Mouse (Mus musculus) gastrocnemius, postnatal 10 days (tissue): ENCODE results near the gene Ppp1r12c. TPM values are rescaled to one million over a fixed set of nuclear protein-coding genes. Genes with fewer than 3 reads are reported as not detected.
"Not testable (repeated sequence)": the region's sequence is repeated elsewhere in the genome, so short reads cannot be mapped to it uniquely, and the experiment has no call there.

Source experiments
- DNase-seq: peaks from one replicate; pipeline ENCODE4 v3.0.0; 2021; ENCODE audit warnings: mixed read lengths
- long read RNA-seq, 2 experiments: library from polyadenylated mRNA; stranded (forward); transcript quantifications; one replicate each; pipeline ENCODE4 v2.0.0; 2021
- total RNA-seq, 2 experiments: library from RNA; stranded (reverse); gene quantifications; 2 replicates each; pipeline ENCODE4 v1.2.3; 2021

Ppp1r12c gene
- 10 to 100 TPM; 37.9 to 52.6 TPM for total RNA-seq
- long read RNA-seq, experiment 1, transcript Ppp1r12c-202 (22 exons, 2,667 nt), result minor isoform, 17 of 108 reads
- long read RNA-seq, experiment 1, transcript Ppp1r12c-201 (22 exons, 2,983 nt), result major isoform, 54 of 108 reads
- long read RNA-seq, experiment 1, partial matches to known transcripts, result 12 of 108 reads
- long read RNA-seq, experiment 1, other reads (novel, unspliced or antisense), result 25 of 108 reads
- long read RNA-seq, experiment 2, transcript Ppp1r12c-202 (22 exons, 2,667 nt), result minor isoform, 11 of 72 reads
- long read RNA-seq, experiment 2, transcript Ppp1r12c-201 (22 exons, 2,983 nt), result major isoform, 43 of 72 reads
- long read RNA-seq, experiment 2, partial matches to known transcripts, result 4 of 72 reads
- long read RNA-seq, experiment 2, other reads (novel, unspliced or antisense), result 14 of 72 reads

DNA sequence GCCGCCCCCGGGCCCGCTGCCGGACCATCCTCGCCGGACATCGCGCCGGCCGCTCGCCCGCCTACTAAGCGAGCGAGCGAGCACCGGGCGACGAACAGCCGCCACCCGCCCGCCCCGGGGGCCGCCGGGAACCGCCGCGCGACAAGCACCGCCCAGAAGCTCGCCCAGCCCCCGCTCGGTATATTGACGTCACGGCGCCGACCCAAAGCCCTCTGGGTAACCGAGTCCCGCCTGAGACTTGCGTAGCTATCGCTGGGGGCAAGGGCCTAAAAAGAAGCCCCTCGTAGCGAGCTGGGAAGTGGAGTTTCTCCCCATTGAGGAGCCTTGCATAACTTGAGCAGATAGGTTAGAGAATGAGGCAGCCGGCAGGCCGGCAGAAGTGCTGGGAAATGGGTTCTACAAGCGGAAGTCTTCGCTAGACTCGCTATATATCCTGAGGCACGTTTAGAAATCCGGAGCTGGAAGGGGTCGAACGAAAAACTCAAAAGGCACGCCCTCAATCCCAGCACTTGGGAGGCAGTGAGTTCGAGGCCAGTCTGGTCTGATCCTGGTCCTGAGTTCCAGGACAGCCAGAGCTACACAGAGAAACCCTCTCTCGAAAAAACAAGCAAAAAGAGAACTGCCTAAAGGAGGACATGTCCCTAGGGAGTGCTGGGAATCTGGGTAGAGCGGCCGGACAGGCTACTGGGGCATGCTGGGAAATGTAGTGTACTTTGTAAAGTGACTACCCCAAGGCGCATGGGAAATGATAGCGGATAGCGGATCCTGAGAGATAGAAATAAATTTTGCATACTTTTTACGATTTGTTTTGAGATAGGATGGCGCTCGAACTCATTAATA lies at the start of gene Ppp1r12c:
Gene Ppp1r12c, minus strand, starts transcription at position 123 of the 840 bp plus-strand sequence.
- peak; percentile 96 for DNase-seq

DNA sequence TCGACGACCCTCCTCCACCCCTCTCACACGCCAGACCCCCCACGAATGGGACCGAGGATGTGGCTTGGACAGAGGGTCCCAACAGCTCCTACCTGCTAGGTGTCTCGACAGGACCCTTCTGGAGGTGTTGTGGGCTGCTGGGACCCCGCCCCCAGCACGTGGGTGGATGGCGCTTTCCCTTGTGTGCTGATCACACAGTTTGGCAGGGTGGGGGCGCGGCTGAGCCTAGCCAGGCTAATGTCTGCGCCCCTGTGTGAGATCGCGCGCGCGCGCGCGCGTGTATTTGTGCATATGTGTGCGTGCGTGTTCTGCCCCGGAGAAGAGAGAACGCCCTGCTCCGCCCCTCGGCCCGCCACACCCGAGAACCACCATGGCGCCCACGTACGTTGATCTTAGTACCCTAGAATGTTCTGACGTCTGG lies 45.8 kb upstream of the Ppp1r12c start, which contains the start of gene Syt5:
Gene Syt5, minus strand, starts transcription at position 321 of the 421 bp plus-strand sequence.
- DNase-seq, result no peak

DNA sequence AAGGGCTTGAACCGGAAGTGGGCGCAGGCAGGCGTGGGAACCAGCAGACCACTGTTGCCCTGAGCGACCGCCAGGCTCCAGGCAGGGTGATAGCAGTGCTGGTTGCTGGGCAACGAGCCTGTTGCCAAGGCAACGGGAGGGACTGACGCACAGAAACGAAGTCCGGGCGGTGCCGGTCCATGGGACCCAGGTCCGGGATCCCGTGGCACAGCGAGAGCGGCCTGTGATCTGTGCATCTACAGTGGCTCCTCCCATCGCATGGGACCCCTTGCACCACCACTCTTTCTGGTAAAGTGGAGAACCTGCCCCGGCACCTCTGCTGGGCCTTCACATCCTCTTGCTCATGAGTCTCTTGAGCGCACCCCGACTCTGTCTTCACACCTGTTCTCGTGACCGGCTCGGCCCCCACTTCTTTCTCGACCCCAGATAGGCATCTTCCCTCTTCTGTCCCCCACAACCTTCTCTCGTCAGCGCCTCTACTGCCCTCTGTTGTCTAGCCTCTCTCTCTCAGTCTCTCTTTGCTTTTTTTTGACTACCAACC lies 45.2 kb upstream of the Ppp1r12c start:
- peak; percentile 41 for DNase-seq

DNA sequence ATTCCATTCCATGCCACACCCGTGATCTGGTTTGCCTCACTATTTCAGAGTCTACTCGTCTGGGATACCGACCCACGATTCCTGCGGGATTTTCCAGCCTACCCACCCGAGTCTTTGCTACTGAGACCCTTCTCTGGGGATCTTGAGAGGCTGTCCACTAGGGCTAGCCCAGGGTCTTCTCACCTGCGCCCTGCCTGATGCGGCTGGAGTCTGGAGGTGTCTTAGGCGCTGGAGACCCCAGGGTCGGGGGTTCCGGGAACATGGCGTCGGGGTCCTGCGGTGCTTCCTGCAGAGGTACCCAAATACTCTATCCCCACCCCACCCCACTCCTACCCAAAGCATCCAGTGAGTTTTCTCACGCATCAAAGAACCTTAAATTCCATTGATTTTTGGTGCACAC lies 44.6 kb upstream of the Ppp1r12c start:
- no peak for DNase-seq

DNA sequence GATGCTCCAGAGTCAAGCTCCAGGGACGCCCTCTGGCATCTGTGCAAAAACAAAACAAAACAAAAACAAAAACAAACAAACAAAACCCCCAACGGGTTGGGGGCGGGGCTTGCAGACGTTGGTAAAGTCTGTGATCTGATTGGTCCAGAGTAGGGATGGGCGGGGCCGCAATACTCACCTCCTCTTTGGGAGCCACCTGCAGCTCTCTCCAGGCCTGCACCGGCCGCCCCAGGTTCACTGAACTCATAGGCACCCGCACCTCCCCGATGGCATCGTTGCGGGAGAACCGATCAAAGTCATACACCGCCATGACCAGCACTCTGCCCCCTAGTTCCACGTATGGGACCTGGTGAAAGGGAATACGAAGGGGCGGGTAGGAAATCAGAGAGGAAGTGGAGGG lies 40.5 kb upstream of the Ppp1r12c start:
- no peak for DNase-seq

DNA sequence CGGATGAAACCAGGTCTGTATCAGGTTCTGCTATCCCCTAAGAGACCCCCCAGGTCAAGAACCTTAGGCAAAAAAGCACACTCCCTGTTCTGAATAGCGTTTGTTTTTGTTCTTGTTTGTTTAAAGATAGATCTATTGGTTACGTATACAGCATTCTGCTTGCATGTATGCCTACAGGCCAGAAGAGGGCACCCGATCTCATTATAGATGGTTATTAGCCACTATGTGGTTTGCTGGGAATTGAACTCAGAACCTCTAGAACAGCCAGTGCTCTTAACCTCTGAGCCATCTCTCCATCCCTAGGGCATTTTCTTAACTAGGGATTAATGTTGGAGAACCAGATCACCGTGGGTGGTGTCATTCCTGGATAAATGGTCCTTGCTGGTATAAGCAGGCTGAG lies 39.9 kb upstream of the Ppp1r12c start:
- no peak for DNase-seq

DNA sequence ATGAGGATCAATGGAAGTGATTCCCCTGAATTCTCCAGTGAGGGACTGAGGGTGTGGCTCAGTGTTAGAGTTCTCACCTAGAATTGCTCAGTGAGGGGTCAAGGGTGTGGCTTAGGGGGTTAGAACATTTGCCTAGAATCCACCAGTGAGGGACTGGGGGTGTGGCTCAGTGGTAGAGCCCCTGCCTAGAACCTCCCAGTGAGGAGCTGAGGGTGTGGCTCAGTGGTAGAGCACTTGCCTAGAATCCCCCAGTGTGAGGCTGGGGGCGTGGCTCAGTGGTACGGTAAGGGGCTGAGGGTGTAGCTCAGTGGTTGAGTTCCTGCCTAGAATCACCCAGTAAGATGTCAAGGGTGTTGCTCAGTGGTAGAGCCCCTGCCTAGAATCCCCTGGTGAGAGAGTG lies 37.5 kb upstream of the Ppp1r12c start:
- no peak for DNase-seq

DNA sequence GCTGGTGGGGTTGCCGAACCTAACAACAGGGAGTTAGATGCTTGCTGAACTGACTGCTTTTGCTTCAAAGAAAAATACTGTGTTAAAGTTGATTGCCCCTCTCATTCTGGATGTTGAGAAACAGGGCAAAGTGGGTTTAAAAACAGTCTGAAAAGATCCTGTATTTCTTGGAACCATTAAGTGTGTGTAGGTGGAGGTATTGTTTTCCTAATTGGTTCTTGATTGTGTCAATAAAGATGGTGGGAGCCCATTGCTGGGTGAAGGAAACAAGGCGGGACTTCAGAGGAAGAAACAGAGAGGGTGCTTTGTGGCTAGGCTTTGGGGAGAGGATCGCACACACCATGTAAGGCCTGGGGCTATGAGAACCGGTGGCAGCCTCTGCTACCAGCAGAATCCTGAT lies 35.7 kb upstream of the Ppp1r12c start:
- DNase-seq, result no peak

DNA sequence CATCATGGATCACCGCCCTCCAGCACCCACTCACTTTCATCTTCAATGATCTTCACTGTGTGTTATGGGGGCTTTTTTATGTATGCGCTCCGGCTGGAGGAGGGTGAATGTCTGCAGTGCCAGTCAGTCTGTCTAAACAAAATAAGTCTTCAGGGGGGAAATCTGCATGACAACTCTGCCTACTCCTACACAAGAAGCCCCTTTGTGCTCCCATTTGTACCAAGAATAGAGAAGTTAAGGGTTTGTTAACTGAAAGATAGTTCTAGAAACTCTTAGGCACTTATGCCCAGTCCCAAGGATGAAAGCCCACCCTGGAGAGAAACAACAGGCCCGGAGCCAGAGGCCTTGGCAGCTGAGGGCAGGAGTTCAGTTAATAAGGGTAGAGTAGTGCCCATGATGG lies 34.9 kb upstream of the Ppp1r12c start:
- DNase-seq, result no peak

DNA sequence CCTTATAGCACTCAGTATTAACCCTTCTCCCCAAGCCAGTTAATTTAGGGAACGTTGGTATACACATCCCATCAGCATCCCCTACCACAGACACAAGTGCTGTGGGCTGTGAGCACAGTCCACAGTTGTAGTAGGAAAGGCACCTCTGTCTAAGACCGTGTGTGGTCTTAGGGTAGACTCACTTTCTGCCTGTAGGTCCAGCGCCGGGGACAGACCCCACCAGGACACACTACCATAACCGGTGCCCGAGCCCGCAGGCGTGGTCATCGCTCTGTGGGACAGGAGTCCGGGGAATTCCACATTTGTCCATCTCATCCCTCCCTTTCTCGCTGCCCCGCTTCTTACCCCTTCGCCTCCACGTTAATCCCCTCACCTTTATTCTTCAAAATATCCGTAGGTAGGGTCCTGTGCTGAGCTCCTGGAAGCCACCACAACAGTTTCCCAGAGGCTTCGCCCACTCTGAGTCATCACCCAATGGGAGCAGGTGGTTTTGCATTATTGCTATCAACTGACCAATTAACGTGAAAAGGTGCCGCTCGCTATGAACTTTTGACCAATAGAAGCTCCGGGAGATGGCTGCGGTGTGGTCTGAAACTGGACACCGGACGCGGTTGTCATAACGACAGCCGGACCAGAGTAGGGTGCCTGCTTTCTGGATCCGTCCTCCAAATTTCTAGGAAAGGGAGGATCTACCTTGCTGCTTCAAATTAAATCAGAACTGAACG lies 30.7 kb upstream of the Ppp1r12c start, which contains the start of gene Dnaaf3:
Gene Dnaaf3, minus strand, starts transcription at position 449 of the 725 bp plus-strand sequence.
- peak; percentile 49 for DNase-seq

DNA sequence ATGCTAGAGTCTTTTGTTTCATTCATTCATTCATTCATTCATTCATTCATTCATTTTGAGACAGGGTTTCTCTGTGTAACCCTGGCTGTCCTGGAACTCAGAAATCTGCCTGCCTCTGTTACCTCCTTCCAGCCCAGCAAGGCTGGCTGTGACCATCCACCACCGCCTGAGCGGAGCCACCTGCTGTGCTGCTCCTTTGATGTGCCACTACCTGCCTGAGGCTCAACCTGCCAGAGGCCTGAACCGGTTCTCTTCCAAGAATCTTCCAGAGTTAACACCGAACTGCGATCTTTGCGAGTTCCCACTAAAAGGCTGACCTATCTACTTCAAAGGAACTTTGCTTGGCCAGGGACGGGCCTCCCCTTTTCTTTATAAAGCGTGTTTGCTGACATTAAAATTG lies 28.7 kb upstream of the Ppp1r12c start:
- DNase-seq, result not testable (repeated sequence)

DNA sequence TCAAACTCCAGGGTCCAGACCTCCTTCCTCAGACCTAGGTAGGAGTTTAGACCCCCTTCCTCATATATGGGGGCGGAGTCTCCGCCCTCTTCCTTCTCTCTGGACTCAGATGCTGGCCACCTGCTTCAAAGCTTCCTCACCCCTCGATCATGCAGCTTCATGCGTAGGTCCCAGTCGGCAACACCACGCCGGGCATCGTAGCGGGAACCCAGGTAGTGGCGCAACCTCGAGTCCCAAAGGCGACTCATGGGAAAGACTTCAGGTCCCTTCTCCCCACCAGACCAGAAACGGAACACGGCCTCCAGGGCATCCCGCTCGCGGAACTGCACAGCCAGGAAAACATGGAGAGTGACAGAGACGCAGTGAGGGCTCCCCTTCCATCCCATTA lies 25.8 kb upstream of the Ppp1r12c start:
- no peak for DNase-seq

DNA sequence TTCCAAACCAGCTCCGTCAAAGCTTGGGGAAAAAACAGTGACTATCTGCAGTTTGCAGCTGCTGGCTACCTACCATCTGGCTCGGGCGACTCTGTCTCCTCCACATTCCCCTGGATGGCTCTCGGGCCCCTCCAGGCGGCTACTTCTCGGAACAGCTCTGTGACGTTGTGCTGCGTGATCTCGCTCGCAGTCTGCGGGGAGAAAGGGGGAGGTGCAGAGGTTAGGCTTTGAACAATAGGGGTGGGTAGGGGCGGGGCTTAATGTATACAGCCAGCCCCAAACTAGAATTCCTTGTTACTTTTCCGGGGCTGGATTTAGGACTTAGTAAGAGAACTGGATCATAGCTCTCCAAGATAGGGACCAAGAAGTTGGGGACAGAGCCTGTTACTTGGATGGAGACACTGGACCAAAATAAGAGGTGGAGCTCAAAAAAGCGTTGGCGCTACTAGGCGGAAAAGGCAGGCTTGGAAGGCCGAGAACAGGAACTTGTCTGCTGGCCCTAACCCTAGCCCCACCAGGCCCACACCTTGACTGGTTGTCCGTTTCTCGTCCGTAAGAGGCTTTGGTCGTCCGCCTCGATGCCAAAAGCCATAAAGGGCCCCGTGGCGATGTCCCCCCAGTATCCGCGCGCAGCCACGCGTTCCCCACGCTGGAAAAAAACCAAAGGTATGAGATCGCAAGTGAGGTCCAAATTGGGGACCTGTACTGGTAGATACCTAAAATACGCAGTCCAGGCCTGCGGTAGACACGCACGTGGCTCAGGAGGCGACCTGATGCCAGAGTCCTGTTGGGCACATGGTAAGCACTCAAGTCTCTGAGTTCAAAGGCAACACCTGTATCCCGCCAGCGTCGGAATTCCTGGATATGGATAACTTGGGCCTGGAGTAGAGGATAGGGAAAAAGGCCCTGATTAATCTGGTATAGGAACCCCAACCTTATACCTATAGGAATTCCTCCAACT lies 25.1 kb upstream of the Ppp1r12c start:
- DNase-seq, result peak; percentile 82

DNA sequence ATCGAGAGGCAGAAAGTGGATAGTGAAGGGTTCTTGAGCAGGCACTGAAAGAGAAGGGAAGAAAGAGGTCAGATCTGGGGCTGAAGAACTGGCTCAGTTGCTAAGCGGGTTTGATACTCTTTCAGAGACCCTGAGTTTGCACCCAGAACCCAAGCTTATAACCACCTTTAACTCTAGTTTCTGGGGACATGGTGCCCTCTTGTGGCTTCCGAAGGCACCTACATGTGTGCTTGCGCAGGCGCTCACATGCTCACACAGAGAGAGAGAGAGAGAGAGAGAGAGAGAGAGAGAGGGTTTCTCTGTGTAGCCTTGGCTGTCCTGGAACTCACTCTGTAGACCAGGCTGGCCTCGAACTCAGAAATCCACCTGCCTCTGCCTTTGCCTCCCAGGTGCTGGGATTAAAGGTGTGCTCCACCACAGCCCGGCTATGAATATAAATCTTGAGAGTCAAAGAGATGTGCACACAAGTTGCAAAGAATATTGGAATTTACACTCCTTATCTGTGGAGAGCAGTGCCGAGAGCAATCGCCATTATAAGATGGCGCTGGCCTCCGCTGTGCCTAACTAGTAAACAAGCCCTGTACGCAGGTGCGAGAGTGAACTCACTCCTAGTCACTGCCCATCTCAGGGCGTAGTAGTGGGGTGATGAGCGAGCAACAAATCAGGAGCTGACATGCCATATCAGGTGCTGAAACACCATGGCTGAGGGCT lies 22.9 kb upstream of the Ppp1r12c start, which contains the start of gene Tnni3:
Gene Tnni3, minus strand, starts transcription at position 18 of the 711 bp plus-strand sequence.
- peak; percentile 48 for DNase-seq

DNA sequence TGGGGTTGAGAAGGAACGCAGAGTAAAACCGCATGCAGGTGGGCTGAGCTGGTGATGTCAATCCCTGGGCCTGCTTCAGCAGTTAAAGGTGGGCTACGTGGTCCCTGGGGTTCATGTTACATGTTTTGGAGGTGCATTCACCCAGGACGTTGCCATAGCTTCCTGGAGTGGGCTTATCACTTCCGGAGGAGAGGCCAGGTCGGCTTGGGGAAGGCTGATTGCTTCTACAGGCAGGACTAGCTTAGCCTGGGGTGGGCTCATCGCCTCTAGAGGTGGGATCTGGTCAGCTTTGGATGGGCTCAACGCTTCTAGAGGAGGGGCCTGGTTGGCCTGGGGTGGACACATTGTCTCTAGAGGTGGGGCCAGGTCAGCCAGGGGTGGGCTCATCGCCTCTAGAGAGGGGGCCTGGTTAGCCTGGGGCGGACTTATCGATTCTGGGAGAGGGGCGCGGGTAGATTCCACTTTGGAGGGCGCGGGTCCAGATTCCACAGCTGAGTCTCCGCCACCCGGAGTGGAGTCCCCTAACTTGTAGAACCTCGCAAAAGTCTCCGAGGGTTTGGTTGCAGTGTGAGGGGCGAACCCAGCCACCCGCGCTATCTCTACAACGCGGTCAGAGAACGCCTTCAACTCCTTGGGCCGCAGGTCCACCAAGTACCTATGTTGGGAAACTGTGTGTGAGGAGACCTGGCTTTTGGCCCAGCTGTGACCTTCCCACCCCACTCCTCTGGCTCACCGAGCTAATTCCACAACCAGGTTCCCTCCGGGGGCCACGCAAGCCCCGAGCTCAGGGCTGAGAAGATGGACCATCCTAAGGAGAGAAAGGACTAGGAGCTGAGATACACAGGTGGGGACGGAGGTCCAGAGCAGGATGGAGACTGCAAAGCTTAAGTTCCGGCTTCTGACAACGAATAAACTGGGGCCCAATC lies 22.0 kb upstream of the Ppp1r12c start:
- no peak for DNase-seq

DNA sequence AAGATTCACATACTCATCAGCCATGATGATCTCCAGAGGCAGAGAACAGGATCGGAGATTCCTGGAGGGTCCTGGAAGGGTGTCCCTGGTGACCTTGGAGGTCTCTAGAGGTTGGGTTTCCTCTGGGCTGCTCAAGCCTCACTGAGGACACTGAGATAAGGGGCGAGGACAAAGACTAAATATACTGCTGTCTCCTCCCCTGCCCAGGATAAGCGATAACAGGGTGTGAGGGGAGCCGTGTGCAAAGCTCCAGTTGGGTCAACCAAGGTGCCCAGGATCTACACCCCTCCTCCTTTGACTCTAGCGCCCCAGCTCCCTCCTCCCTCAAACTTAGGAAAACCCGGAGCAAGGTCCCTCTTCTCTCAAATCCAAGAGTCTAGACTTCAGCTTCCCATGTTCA lies 20.8 kb upstream of the Ppp1r12c start:
- no peak for DNase-seq

DNA sequence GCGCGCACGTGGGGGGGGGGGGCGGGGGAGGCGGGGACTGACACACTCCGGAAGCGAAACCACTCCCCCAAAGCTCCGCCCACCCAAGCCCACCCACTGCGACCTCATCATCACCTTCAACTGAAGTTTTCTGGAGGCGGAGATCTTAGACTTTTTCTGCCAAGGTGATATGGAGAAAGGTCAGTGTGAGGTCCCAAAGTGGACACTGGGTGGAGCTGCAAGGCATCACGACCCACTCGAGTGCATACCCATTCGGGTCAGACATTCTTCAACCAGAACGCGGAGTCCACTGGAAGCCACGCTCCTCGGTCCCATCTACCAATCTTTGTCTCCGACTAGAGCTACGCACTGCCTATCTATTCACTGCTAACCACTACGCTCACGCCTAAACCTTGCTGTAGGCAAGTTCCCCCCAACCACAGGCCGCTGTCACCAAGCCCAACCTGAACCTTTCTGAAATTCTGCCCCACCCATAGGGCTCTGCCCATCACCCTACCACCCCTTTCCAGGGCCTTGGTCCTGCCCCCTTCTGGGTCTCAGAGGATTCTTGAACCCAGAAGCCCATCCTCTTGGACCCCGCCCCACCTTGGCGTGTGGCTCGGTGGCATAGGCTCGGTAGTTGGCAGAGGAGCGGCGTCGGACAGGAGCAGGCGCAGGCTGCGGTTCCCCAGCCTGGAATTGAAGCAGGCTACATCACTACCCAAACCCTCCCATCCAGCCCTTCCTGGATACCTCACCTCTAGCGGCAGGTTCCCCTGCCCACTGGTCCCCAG lies 19.9 kb upstream of the Ppp1r12c start:
- DNase-seq, result no peak

DNA sequence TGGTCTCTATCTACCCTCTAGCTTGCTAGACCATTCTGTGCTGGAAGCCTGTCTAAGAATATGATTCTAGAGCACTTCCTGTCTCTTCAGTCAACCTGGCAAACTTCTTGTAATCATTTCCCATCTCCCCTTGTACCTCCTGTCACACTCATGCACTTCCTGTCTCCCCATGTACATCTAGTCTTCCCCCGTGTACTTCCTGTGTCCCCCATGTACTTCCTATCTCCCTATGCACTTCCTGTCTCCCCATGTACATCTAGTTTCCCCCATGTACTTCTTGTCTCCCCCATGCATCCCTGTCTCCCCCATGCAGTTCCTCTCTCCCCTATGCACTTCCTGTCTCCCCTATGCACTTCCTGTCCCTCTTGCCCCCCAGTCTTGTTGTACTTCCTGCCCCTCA lies 17.0 kb upstream of the Ppp1r12c start:
- no peak for DNase-seq
